Mouse (Mus musculus): ENCODE measurements around the gene Mgat5.

GRCm38 (mm10) chr1:127242151-127242887, 37.5 kb downstream of the Mgat5 start:
- TF ChIP-seq CTCF (IDR thresholded peaks at IDR 0.05; ENCODE audit: extremely low read depth, insufficient read depth, insufficient read length, insufficient replicate concordance) (no peak), POLR2A (IDR thresholded peaks at IDR 0.05; ENCODE audit: low read depth, low read length) (no peak)

All from spleen, adult 2 months (tissue).